Mouse (Mus musculus) gastrocnemius, postnatal 10 days (tissue): ENCODE results near the gene Obox6. TPM values are rescaled to one million over a fixed set of nuclear protein-coding genes. Genes with fewer than 3 reads are reported as not detected.

Experiments
- DNase-seq: peaks from one replicate; pipeline ENCODE4 v3.0.0; 2021; ENCODE audit warnings: mixed read lengths
- long read RNA-seq, 2 experiments: library from polyadenylated mRNA; stranded (forward); transcript quantifications; one replicate each; pipeline ENCODE4 v2.0.0; 2021
- total RNA-seq, 2 experiments: library from RNA; stranded (reverse); gene quantifications; 2 replicates each; pipeline ENCODE4 v1.2.3; 2021

Gene Obox6
- total RNA-seq = not detected
- long read RNA-seq, experiment 1 = 0 reads
- long read RNA-seq, experiment 2 = 0 reads

GRCm38 (mm10) chr7:15839578-15839977, at the start of gene Obox6:
TSS of gene Obox6 (minus strand) at chr7:15839678.
- DNase-seq = no peak

GRCm38 (mm10) chr7:15884127-15884526, 44.6 kb upstream of the Obox6 start:
- no peak for DNase-seq

GRCm38 (mm10) chr7:15882317-15882716, 42.8 kb upstream of the Obox6 start, which contains the start of gene Crxos:
TSS of gene Crxos (plus strand) at chr7:15882617.
- DNase-seq = no peak

GRCm38 (mm10) chr7:15881831-15882230, 42.4 kb upstream of the Obox6 start:
- DNase-seq = no peak

GRCm38 (mm10) chr7:15881388-15881787, 41.9 kb upstream of the Obox6 start:
- DNase-seq = no peak

- DNase-seq = no peak
Observed at GRCm38 (mm10) chr7:15879756-15880155, 40.3 kb upstream of the Obox6 start, which contains the start of gene Crx. TSS of gene Crx (minus strand) at chr7:15879968.

- DNase-seq = no peak
Observed at GRCm38 (mm10) chr7:15864104-15864503, 24.6 kb upstream of the Obox6 start.

GRCm38 (mm10) chr7:15859657-15860056, 20.2 kb upstream of the Obox6 start:
- DNase-seq = no peak

Other genes starting within 250 kb of the Obox6 start
- not detected for gene Obox3, start 199.8 kb downstream of the Obox6 start, total RNA-seq
- gene Obox5, start 89.5 kb downstream of the Obox6 start, total RNA-seq = not detected
- not detected for gene Crx, start 40.3 kb upstream of the Obox6 start, total RNA-seq
- not detected for gene Crxos, start 42.9 kb upstream of the Obox6 start, total RNA-seq
- gene Selenow, start 82.7 kb upstream of the Obox6 start, total RNA-seq = 100 to 1,000 TPM; 672 to 685 TPM
- gene Nop53, start 106.4 kb upstream of the Obox6 start, total RNA-seq = 100 to 1,000 TPM; 135 to 141 TPM
- gene Ehd2, start 127.9 kb upstream of the Obox6 start, total RNA-seq = 100 to 1,000 TPM; 110 to 126 TPM
- gene Bicra, start 208.2 kb upstream of the Obox6 start, total RNA-seq = 10 to 100 TPM in 1 of 2 experiments, 1 to 10 TPM in 1; 8.2 to 11.5 TPM
- gene Zfp541, start 222.1 kb upstream of the Obox6 start, total RNA-seq = not detected